Mouse (Mus musculus) cerebellum, postnatal 4 days (tissue): ENCODE measurements at regions not wholly inside any gene's neighbourhood (a gene's known extent, or its start where the extent isn't known, plus 50 kb on each side); places are given as distances from the start of the nearest gene placed in this dataset.
A peak's percentile ranks its signal among the peaks of the same experiment; 100 is the strongest.

Experiments used
- DNase-seq, 2 experiments: peaks; one replicate each; pipeline ENCODE4 v3.0.0; 2022; ENCODE audit warnings: low spot score in 2 of 2, mixed read lengths in 1 of 2

GRCm38 (mm10) chr2:131436149-131436548 lies 55.1 kb upstream of the Smox start:
- DNase-seq, result no peak

GRCm38 (mm10) chr2:131430474-131430873 lies 60.8 kb upstream of the Smox start:
- DNase-seq, result no peak

GRCm38 (mm10) chr2:131428089-131428488 lies 63.2 kb upstream of the Smox start:
- no peak for DNase-seq

- no peak for DNase-seq
These were observed 64.4 kb upstream of the Smox start for GRCm38 (mm10) chr2:131426941-131427340.

- DNase-seq, result no peak
These were observed 67.5 kb upstream of the Smox start for GRCm38 (mm10) chr2:131423616-131424320.

GRCm38 (mm10) chr2:131422907-131423445 lies 68.3 kb upstream of the Smox start:
- DNase-seq, result peak in 1 of 2 experiments; percentile 50

- no peak for DNase-seq
These were observed 65.4 kb upstream of the Rnf24 start for GRCm38 (mm10) chr2:131418130-131418529.

- DNase-seq, result no peak
These were observed 64.8 kb upstream of the Rnf24 start for GRCm38 (mm10) chr2:131417472-131417871.

- peak; percentile 38 to 51 for DNase-seq
These were observed 63.8 kb upstream of the Rnf24 start for GRCm38 (mm10) chr2:131416482-131416881.

GRCm38 (mm10) chr2:131410906-131411520 lies 58.3 kb upstream of the Rnf24 start:
- DNase-seq, result no peak

GRCm38 (mm10) chr2:131407337-131407736 lies 54.6 kb upstream of the Rnf24 start:
- DNase-seq, result no peak

- no peak for DNase-seq
These were observed 51.5 kb upstream of the Rnf24 start for GRCm38 (mm10) chr2:131404218-131404555.

- no peak for DNase-seq
These were observed 51.0 kb upstream of the Rnf24 start for GRCm38 (mm10) chr2:131403543-131404217.
